Mouse (Mus musculus) Patski (cell line): ENCODE data around the gene Mapk3. TPM values are rescaled to one million over a fixed set of nuclear protein-coding genes. Genes with fewer than 3 reads are reported as not detected.

ENCODE experiments used
- ATAC-seq: fragments of 100-300 bp; one replicate; pipeline ENCODE4 v1.8.0; 2021
- CTCF ChIA-PET: fragments of 350-600 bp; sonication (Branson Sonifier 250); formaldehyde crosslinking; loops from one replicate; lab custom pipeline; 2022; ENCODE audit warnings: inconsistent platforms; lab: Charles Lee
- POLR2A ChIA-PET: fragments of 350-600 bp; sonication (Branson Sonifier 250); formaldehyde crosslinking; loops from one replicate; lab custom pipeline; 2022; ENCODE audit warnings: antibody characterized with exemption, inconsistent platforms; lab: Charles Lee
- DNase-seq: peaks from one replicate; pipeline ENCODE4 v3.0.0-alpha.2; 2011; ENCODE audit warnings: low read depth, low spot score
- H3K27me3 ChIP-seq: fragments of 371-371 bp; one replicate; pipeline ENCODE4 v1.5.1; 2021
- CTCF ChIP-seq: fragments of 100-300 bp; IDR thresholded peaks from one replicate; pipeline ENCODE4 v1.5.1; 2021
- in situ Hi-C: fragments of 300-500 bp; cut with MboI; formaldehyde crosslinking; loops from 3 replicates; pipeline ENCODE4 v1.11.1; 2018; ENCODE audit warnings: low pct_unique_long_range_greater_than_20kb, mixed read lengths
- polyA plus RNA-seq: library from polyadenylated mRNA; unstranded; gene quantifications from one replicate; pipeline ENCODE4 v1.2.3, GENCODE M21; 2021

Gene Mapk3
- polyA plus RNA-seq, 1 experiment from 2014 or later, result 122 TPM

DNA sequence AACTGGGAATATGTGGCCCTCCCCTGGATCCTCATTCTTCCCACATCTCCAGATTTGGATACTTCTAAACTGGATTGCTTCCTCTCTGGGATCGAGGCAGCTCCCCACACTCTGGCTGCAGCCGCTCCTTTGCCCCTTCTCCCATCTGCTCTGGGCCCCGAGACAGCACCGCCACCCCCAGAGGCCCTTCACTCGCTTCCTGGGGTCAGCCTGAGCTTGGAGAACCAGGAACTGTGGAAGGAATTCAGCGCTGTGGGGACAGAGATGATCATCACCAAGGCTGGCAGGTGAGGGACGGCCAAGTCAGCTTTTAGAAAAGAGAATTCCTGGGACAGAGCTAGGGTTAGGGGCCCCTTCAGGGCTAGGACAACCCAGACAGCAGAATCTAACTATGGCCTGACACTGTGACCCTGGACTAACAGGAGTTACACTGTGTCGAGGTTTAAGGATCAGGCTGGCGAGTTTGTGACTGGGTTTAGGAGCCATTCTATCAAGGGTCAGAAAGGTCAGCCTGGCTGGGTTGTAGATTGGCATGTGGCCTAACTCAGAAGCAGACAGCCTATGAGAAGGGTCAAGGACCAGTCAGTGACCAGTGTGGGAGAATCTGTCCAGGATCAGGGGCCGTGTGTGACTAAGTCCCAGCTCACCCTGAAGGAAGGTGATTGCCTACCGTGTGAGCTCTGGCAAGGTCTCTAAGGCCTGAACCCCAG, 22.4 kb downstream of the Mapk3 start:
- DNase-seq (no peak), ATAC-seq (no peak)
- H3K27me3 ChIP-seq, result no peaks in the 10 kb centered on the region
- in situ Hi-C loops, result no loop called here
- no peak for TF ChIP-seq CTCF
- ChIA-PET POLR2A (interaction anchor here (1.6 kb wide), 1 partner anchor 18 kb away, joined by 5 read pairs; no protein-coding TSS in a partner anchor), CTCF (interaction anchor here (1.3 kb wide), 1 partner anchor 12 kb away, joined by 3 read pairs; no protein-coding TSS in a partner anchor)

DNA sequence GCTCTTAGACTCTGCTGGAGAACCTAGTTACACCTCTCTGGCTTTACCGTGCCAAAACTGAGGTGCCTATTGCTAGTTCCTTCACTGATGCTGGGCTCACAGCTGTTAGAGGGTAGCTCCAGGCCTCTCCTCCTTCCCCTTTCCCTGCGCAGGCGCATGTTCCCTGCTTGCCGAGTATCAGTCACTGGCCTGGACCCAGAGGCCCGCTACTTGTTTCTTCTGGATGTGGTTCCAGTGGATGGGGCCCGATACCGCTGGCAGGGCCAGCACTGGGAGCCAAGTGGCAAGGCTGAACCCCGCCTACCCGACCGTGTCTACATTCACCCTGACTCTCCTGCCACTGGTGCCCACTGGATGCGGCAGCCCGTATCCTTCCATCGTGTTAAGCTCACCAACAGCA, 23.3 kb downstream of the Mapk3 start:
- in situ Hi-C loops, result no loop called here
- POLR2A ChIA-PET, result interaction anchor here (0.8 kb wide), 1 partner anchor 16 kb away, joined by 6 read pairs; no protein-coding TSS in a partner anchor
- CTCF ChIA-PET, result interaction anchor here (1.3 kb wide), 1 partner anchor 11 kb away, joined by 3 read pairs; no protein-coding TSS in a partner anchor
- ATAC-seq (no peak), DNase-seq (no peak)
- no peaks in the 10 kb centered on the region for H3K27me3 ChIP-seq
- TF ChIP-seq CTCF, result no peak

DNA sequence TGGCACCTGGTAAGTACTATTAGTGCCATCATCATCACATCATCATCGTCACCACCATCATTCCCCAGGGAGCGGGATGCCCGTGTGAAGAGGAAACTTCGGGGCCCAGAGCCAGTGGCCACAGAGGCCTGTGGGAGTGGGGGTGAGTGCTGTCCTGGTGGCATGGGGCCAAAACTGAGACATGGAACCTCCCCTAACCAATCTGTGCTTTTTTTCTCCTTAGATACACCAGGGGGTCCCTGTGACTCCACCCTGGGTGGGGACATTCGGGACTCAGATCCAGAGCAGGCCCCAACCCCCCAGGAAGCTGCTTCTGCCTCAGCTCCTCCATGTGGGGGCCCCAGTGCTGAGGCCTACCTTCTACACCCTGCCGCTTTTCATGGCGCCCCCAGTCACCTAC, 25.1 kb downstream of the Mapk3 start:
- POLR2A ChIA-PET, result no interaction called here
- no peaks in the 10 kb centered on the region for H3K27me3 ChIP-seq
- DNase-seq, result no peak
- no peak for ATAC-seq
- no peak for TF ChIP-seq CTCF
- in situ Hi-C loops, result no loop called here
- CTCF ChIA-PET, result no interaction called here

DNA sequence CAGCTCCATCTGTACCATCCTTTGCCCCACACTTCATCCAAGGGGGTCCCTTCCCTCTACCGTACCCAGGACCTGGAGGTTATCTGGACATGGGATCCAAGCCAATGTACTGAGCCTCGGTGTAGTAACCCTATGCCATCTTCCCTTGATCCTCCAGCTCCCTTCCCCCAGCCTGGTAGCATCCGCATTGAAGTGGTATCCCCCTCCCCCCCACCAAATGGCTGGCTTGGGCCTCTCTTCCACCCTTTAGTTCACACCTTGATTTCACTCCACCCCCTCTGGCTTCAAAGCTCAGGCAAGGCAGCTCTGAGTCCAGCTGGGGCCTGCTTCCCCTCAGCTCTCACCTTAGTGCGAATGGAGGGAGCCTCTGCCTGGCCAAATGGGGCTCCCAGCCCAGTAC, 25.7 kb downstream of the Mapk3 start:
- POLR2A ChIA-PET, result interaction anchor here (1.2 kb wide), 1 partner anchor 25 kb away, joined by 3 read pairs; no protein-coding TSS in a partner anchor
- in situ Hi-C loops, result no loop called here
- no peak for ATAC-seq
- H3K27me3 ChIP-seq, result no peaks in the 10 kb centered on the region
- CTCF ChIA-PET, result no interaction called here
- no peak for TF ChIP-seq CTCF
- DNase-seq, result no peak

DNA sequence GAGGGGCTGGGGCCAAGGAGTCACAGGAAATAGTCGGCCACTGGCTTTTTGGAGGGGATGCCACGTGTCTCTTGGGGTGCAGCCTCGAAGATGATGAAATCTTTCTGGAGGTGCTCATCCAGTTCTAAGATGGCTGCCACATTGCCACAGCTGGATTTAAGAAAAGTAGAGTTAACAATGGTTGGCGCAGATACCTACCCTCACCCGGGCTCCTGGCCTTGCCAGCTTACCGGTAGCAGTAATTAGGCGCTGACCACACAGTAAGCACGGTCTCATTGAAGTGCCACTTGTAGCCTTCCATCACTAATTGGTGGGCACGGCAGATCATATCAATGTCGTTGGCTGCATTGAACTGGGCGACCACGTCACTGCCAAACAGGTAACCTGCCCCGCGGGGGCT, 26.7 kb downstream of the Mapk3 start:
- POLR2A ChIA-PET, result no interaction called here
- DNase-seq, result no peak
- no peaks in the 10 kb centered on the region for H3K27me3 ChIP-seq
- no peak for ATAC-seq
- CTCF ChIA-PET, result no interaction called here
- in situ Hi-C loops, result no loop called here
- no peak for TF ChIP-seq CTCF

DNA sequence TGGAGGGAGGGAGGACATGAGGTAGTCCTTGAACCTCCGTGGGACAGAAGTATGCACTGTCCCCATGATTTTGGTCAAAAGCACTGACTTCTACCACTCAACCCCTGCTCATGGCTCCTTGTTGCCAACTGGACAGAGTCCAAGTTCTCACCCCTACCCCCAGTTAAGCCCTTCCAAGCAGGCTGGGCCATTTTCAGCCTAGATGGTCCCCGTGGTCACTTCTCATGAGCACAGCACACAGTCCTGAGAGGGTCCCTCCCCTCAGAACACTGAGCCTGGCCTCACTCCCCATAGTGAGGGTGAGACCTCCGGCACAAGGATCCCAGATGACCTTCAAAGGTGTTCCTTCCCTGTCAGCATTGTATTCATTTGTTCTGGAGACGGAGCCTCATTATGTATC, 29.7 kb downstream of the Mapk3 start:
- no peaks in the 10 kb centered on the region for H3K27me3 ChIP-seq
- TF ChIP-seq CTCF, result no peak
- POLR2A ChIA-PET, result no interaction called here
- in situ Hi-C loops, result no loop called here
- DNase-seq (no peak), ATAC-seq (no peak)
- CTCF ChIA-PET, result no interaction called here

DNA sequence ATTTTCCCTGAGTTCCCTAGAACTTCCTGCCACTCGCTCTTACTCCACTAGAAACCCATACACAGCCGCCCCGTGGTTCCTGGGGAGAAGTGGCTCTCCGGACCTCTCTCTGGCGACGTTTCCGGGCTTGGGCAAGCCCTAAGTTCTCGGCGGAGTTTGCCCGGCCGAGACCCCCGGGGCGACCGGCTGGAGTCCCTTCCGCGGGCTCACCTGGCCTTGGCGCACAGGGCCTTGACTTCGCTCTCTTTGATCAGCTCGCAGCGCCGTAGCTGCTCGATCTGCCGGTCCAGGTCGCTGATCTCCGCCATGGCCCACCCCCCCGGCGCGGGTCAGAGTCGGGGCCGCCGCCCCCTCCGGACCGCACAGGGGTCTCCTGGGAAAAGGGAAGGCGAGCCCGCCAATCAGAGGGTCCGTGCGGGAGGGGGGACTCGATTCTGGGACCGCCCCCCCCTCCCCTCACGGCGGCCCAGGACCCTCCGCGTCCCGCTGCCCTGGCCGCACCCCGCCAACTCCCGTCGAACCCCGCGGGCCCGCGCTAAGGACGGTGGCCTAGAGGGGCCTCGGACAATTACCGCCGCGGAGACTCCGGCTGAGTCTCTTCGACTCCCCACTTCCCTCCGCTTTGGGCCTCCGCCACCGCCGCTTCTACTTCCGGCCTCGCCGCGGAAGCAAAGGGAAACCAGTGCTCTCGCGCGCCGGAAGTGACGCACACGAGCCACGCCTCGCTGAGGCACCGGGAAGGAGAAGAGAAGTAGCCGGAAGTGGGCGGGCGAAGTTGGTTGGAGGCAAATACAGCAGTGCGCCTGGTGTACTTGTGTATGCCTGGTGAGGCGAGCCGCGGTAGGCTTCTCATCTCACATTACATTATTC, 32.7 kb downstream of the Mapk3 start, which contains the start of gene Ppp4c:
TSS of gene Ppp4c (minus strand) at position 646 of the 870 bp plus-strand sequence.
- CTCF ChIA-PET, result interaction anchor here (1.9 kb wide), 1 partner anchor 13 kb away, joined by 11 read pairs; no protein-coding TSS in a partner anchor
- in situ Hi-C loops, result no loop called here
- ATAC-seq, result peak; percentile 69

DNA sequence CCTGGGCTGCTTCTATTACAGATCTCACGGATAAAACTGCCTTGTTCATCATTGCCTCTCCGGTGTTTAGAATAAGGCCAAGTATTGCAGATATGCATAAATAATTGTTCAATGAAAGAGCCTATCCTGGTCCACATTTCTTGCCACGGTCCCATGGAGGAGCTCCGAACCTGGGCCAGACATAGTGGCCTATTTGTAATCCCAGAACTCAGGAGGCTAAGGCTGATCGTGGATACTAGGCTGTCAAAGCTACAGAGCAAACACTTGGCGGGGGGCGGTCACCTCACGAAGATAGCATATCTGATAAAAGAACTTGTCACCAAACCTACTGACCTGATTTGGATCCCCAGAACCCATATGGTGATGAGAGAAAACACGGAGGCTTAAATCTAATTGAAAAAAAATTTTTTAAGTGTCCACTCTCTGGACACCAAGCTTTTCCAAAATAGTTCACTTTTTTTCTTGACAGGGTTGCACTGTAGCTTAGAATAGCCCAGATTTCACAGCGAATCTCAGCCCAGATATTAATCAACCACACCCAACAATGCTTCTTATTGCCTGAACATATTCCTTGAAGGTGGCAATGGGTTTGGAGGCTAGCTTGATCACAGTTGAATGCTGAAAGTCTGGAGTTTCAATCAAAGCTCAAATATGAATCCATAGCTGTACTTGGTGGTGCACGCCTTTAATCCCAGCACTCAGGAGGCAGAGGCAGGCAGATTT, 33.5 kb downstream of the Mapk3 start:
- no peaks in the 10 kb centered on the region for H3K27me3 ChIP-seq
- ChIA-PET CTCF (interaction anchor here (1.4 kb wide), 1 partner anchor 11 kb away, joined by 3 read pairs; no protein-coding TSS in a partner anchor), POLR2A (interaction anchor here (0.6 to 1.2 kb wide), 4 partner anchors 12 to 197 kb away, joined by 3 read pairs; no protein-coding TSS in a partner anchor)
- no peak for DNase-seq
- in situ Hi-C loops, result no loop called here
- no peak for ATAC-seq
- TF ChIP-seq CTCF, result no peak

More for the DNA sequence above, 32.7 kb downstream of the Mapk3 start, which contains the start of gene Ppp4c:
- TF ChIP-seq CTCF, result no peak
- peak; percentile 62 for DNase-seq
- POLR2A ChIA-PET, result interaction anchor here (0.6 to 1.3 kb wide), 3 partner anchors 15 to 85 kb away, joined by 3 to 8 read pairs (median 3); partner anchors contain the start of gene Ypel3
- H3K27me3 ChIP-seq, result no peaks in the 10 kb centered on the region

DNA sequence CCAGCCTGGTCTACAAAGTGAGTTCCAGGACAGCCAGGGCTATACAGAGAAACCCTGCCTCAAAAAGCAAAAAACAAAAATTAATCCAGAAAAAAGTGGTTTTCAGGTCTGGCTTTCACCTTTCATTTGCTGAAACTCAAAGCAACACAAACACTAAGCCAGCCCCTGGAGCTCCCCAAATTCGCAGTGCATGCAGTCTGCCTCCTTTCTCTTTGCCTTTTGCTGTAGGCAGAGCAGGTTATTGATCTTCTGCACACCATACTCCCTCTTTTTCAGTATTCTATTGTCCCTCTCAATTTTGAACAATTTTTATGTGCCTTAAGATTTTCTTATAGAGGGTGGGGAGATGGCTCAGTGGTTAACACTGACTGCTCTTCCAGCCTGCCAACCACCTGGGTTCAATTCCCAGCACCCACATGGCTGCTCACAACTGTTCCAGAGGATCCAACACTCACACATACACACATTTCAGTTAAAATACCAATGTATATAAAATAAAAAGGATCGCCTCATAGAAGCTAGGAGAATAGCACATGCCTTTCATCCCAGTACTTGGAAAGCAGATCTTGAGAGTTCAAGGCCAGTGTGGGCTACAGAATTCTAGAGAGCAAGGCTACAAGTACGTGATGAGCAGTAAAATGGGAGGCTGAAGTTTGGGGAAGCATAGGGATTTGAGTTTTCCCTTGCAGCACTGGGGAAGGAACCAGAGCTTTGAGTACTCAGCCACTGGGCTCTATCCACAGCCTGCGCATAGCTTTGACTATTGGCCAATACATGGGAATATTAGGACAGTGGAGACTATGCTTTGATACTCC, 34.3 kb downstream of the Mapk3 start:
- POLR2A ChIA-PET, result interaction anchor here (0.6 to 1.2 kb wide), 4 partner anchors 11 to 197 kb away, joined by 3 to 7 read pairs (median 3); no protein-coding TSS in a partner anchor
- no peak for ATAC-seq
- no peaks in the 10 kb centered on the region for H3K27me3 ChIP-seq
- no peak for TF ChIP-seq CTCF
- DNase-seq, result no peak
- CTCF ChIA-PET, result interaction anchor here (1.4 to 1.6 kb wide), 2 partner anchors 11 to 14 kb away, joined by 3 to 4 read pairs; no protein-coding TSS in a partner anchor
- in situ Hi-C loops, result no loop called here
